Mouse (Mus musculus) forebrain, embryonic 11.5 days (tissue): ENCODE measurements around the gene Cinp. TPM values are rescaled to one million over a fixed set of nuclear protein-coding genes. Genes with fewer than 3 reads are reported as not detected.
A peak's percentile ranks its signal among the peaks of the same experiment; 100 is the strongest.

ENCODE experiments used
- ATAC-seq: fragments of 200-750 bp; cut with Nextera tagmentation; replicated peaks from 2 replicates; pipeline ENCODE4 v1.8.0; 2017; ENCODE audit warnings: moderate TSS enrichment; ENCODE audit not compliant: low FRiP score
- DNase-seq: peaks from one replicate; pipeline ENCODE4 v3.0.0-alpha.2; 2017; ENCODE audit warnings: low spot score
- H3K27ac ChIP-seq: fragments of 300-500 bp; sonication (generic); 2 replicates; pipeline ENCODE4 v1.5.1; 2014; ENCODE audit warnings: low read depth, low read length
- H3K27me3 ChIP-seq: fragments of 300-500 bp; sonication (generic); 2 replicates; pipeline ENCODE4 v1.6.1; 2014; ENCODE audit warnings: mild to moderate bottlenecking, low read length, mixed read lengths; ENCODE audit not compliant: control insufficient read depth, insufficient read depth
- H3K36me3 ChIP-seq: fragments of 300-500 bp; sonication (generic); 2 replicates; pipeline ENCODE4 v1.6.1; 2014; ENCODE audit warnings: mild to moderate bottlenecking, low read length, moderate library complexity, mixed read lengths; ENCODE audit not compliant: control insufficient read depth, insufficient read depth
- H3K4me1 ChIP-seq: fragments of 300-500 bp; sonication (generic); replicated peaks from 2 replicates; pipeline ENCODE4 v1.6.1; 2014; ENCODE audit warnings: low read length, mixed read lengths; ENCODE audit not compliant: control insufficient read depth, insufficient read depth
- H3K4me2 ChIP-seq: fragments of 300-500 bp; sonication (generic); 2 replicates; pipeline ENCODE4 v1.6.1; 2014; ENCODE audit warnings: low read depth, mild to moderate bottlenecking, low read length, moderate library complexity, mixed read lengths; ENCODE audit not compliant: severe bottlenecking
- H3K4me3 ChIP-seq: fragments of 300-500 bp; sonication (generic); 2 replicates; pipeline ENCODE4 v1.5.1; 2014; ENCODE audit warnings: low read depth, low read length
- H3K9ac ChIP-seq: fragments of 300-500 bp; sonication (generic); 2 replicates; pipeline ENCODE4 v1.6.1; 2014; ENCODE audit warnings: low read length
- H3K9me3 ChIP-seq: fragments of 300-500 bp; sonication (generic); 2 replicates; pipeline ENCODE4 v1.6.1; 2016; ENCODE audit warnings: low read length, mixed read lengths; ENCODE audit not compliant: control insufficient read depth
- WGBS: fragments of 180-500 bp; shearing (Covaris S2); extraction: QIAGEN DNeasy Blood & Tissue Kit; methylation state at CpG from one replicate; pipeline ENCODE4 v1.1.7; 2014; 5-methylcytosine and 5-hydroxymethylcytosine counted together
- polyA plus RNA-seq: library from polyadenylated mRNA; unstranded; fragments of >200 nt; fragmentation: Nextera tagmentation; extraction: Ambion mirVana; gene quantifications from 2 replicates; pipeline ENCODE4 v1.2.1, GENCODE M21; 2014

Cinp gene
- polyA plus RNA-seq, 1 experiment from 2014 or later, result 92.7 TPM

- ATAC-seq (no peak), DNase-seq (no peak)
- H3K27ac ChIP-seq, result no peak overlapping the region
- H3K9ac ChIP-seq, result no peak overlapping the region
- H3K4me1 ChIP-seq, result no peaks in the 10 kb centered on the region
- no peaks in the 10 kb centered on the region for H3K27me3 ChIP-seq
- H3K4me2 ChIP-seq, result no peak overlapping the region
- no peaks in the 10 kb centered on the region; the same call in 1 of the 2 replicates for H3K36me3 ChIP-seq
- H3K4me3 ChIP-seq, result no peak overlapping the region
- no peaks in the 10 kb centered on the region for H3K9me3 ChIP-seq
- 88% methylated on average over 3 of the region's 3 CpGs for WGBS
Observed at GRCm38 (mm10) chr12:110907845-110908244, 18.9 kb upstream of the Cinp start.

- 89% methylated on average over 2 of the region's 2 CpGs for WGBS
- Histone ChIP-seq H3K9me3 (no peaks in the 10 kb centered on the region), H3K4me1 (no peaks in the 10 kb centered on the region), H3K4me3 (no peak overlapping the region), H3K27ac (no peak overlapping the region), H3K4me2 (no peak overlapping the region), H3K27me3 (no peaks in the 10 kb centered on the region), H3K9ac (no peak overlapping the region), H3K36me3 (no peaks in the 10 kb centered on the region; the same call in 1 of the 2 replicates)
- ATAC-seq (no peak), DNase-seq (no peak)
Observed at GRCm38 (mm10) chr12:110903536-110903935, 14.6 kb upstream of the Cinp start.

GRCm38 (mm10) chr12:110902106-110902505 is 13.2 kb upstream of the Cinp start:
- Histone ChIP-seq H3K4me3 (no peak overlapping the region), H3K27me3 (no peaks in the 10 kb centered on the region), H3K9me3 (no peaks in the 10 kb centered on the region), H3K4me1 (no peaks in the 10 kb centered on the region), H3K4me2 (no peak overlapping the region), H3K36me3 (no peaks in the 10 kb centered on the region; the same call in 1 of the 2 replicates), H3K9ac (no peak overlapping the region), H3K27ac (no peak overlapping the region)
- no peak for ATAC-seq
- WGBS, result 85% methylated on average over 4 of the region's 4 CpGs
- DNase-seq, result no peak

GRCm38 (mm10) chr12:110891887-110892286 is 2.9 kb upstream of the Cinp start:
- ATAC-seq (no peak), DNase-seq (no peak)
- Histone ChIP-seq H3K36me3 (no peaks in the 10 kb centered on the region), H3K4me3 (no peak overlapping the region), H3K27ac (no peak overlapping the region), H3K9me3 (no peaks in the 10 kb centered on the region), H3K27me3 (no peaks in the 10 kb centered on the region), H3K4me1 (peaks cover 5% of the 10 kb centered on the region; the same call in 1 of the 2 replicates), H3K4me2 (no peak overlapping the region), H3K9ac (no peak overlapping the region)
- 85% methylated on average over 1 of the region's 1 CpGs for WGBS

GRCm38 (mm10) chr12:110888606-110889005 is 339 bp downstream of the Cinp start:
- Histone ChIP-seq H3K9ac (peak overlapping the region; percentile 71), H3K4me3 (peak overlapping the region; percentile 84), H3K27ac (0 out of 2 replicates have a peak overlapping the region, but pooled peaks have one; percentile 2), H3K9me3 (no peaks in the 10 kb centered on the region), H3K27me3 (no peaks in the 10 kb centered on the region), H3K4me1 (peaks cover 5% of the 10 kb centered on the region; the same call in 1 of the 2 replicates), H3K4me2 (peak overlapping the region; percentile 96), H3K36me3 (no peaks in the 10 kb centered on the region)
- no peak; the same call in 1 of the 2 replicates for ATAC-seq
- WGBS, result under 1% methylated on average over 25 of the region's 25 CpGs
- DNase-seq, result no peak

GRCm38 (mm10) chr12:110888106-110888505 is 839 bp downstream of the Cinp start:
- Histone ChIP-seq H3K27me3 (no peaks in the 10 kb centered on the region), H3K36me3 (no peaks in the 10 kb centered on the region), H3K9me3 (no peaks in the 10 kb centered on the region), H3K4me1 (peaks cover 5% of the 10 kb centered on the region; the same call in 1 of the 2 replicates), H3K4me2 (peak overlapping the region; percentile 96), H3K27ac (no peak overlapping the region), H3K9ac (peak overlapping the region; percentile 71), H3K4me3 (peak overlapping the region; percentile 84)
- ATAC-seq (no peak), DNase-seq (no peak)
- 47% methylated on average over 12 of the region's 12 CpGs for WGBS

GRCm38 (mm10) chr12:110885251-110885650 is 3.7 kb downstream of the Cinp start:
- 97% methylated on average over 2 of the region's 2 CpGs for WGBS
- Histone ChIP-seq H3K9ac (no peak overlapping the region), H3K4me2 (no peak overlapping the region), H3K9me3 (no peaks in the 10 kb centered on the region), H3K4me1 (peaks cover 5% of the 10 kb centered on the region; the same call in 1 of the 2 replicates), H3K4me3 (no peak overlapping the region), H3K27ac (no peak overlapping the region), H3K27me3 (no peaks in the 10 kb centered on the region), H3K36me3 (peaks cover 3% of the 10 kb centered on the region; the same call in 1 of the 2 replicates)
- ATAC-seq (no peak), DNase-seq (no peak)

GRCm38 (mm10) chr12:110882291-110882690 is 6.7 kb downstream of the Cinp start:
- H3K9me3 ChIP-seq, result no peaks in the 10 kb centered on the region
- H3K27me3 ChIP-seq, result no peaks in the 10 kb centered on the region
- no peak for DNase-seq
- no peak overlapping the region for H3K4me3 ChIP-seq
- H3K4me2 ChIP-seq, result no peak overlapping the region
- WGBS, result 88% methylated on average over 7 of the region's 7 CpGs
- no peaks in the 10 kb centered on the region for H3K4me1 ChIP-seq
- no peak overlapping the region for H3K27ac ChIP-seq
- H3K36me3 ChIP-seq, result peaks cover 3% of the 10 kb centered on the region; the same call in 1 of the 2 replicates
- H3K9ac ChIP-seq, result no peak overlapping the region
- no peak for ATAC-seq

- H3K36me3 ChIP-seq, result peaks cover 8% of the 10 kb centered on the region; the same call in 1 of the 2 replicates
- H3K9ac ChIP-seq, result no peak overlapping the region
- no peak overlapping the region for H3K27ac ChIP-seq
- no peaks in the 10 kb centered on the region for H3K4me1 ChIP-seq
- no peaks in the 10 kb centered on the region for H3K9me3 ChIP-seq
- ATAC-seq (no peak), DNase-seq (no peak)
- 93% methylated on average over 2 of the region's 2 CpGs for WGBS
- H3K4me3 ChIP-seq, result no peak overlapping the region
- H3K27me3 ChIP-seq, result no peaks in the 10 kb centered on the region
- H3K4me2 ChIP-seq, result no peak overlapping the region
Observed at GRCm38 (mm10) chr12:110875351-110875750, 13.6 kb downstream of the Cinp start.
